Mouse (Mus musculus): ENCODE data around the gene Rbm4b.
A peak's percentile ranks its signal among the peaks of the same experiment; 100 is the strongest.
"Not testable (repeated sequence)": the region's sequence is repeated elsewhere in the genome, so short reads cannot be mapped to it uniquely, and the experiment has no call there.

Rbm4b gene

DNA sequence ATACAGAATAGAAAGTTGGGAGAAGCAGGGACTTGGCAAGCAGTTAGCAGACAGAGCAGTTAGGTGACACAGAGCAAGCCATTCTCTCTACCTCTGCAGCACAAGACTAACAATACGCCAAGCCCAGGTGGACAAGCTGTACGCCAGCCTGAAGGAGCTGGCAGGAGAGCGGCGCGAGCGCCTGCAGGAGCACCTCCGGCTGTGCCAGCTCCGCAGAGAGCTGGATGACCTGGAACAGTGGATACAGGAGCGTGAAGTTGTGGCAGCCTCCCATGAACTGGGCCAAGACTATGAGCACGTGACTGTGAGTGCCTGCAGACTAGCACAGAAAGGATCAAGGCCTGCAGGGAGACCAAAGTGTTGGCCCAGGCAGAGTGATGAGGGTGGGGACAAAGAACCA is 10.6 kb upstream of the Rbm4b start:
- no peak for DNase-seq

DNA sequence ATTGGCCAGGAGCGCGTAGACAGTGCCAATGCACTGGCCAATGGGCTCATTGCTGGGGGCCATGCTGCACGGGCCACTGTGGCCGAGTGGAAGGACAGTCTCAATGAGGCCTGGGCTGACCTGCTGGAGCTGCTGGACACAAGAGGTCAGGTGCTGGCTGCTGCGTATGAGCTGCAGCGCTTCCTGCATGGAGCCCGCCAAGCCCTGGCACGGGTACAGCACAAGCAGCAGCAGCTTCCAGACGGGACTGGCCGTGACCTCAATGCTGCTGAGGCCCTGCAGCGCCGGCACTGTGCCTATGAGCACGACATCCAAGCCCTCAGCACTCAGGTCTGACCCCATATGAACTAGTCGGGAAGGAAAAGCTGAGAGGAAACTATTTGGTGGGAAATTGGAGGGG is 9.7 kb upstream of the Rbm4b start:
- DNase-seq, result no peak

DNA sequence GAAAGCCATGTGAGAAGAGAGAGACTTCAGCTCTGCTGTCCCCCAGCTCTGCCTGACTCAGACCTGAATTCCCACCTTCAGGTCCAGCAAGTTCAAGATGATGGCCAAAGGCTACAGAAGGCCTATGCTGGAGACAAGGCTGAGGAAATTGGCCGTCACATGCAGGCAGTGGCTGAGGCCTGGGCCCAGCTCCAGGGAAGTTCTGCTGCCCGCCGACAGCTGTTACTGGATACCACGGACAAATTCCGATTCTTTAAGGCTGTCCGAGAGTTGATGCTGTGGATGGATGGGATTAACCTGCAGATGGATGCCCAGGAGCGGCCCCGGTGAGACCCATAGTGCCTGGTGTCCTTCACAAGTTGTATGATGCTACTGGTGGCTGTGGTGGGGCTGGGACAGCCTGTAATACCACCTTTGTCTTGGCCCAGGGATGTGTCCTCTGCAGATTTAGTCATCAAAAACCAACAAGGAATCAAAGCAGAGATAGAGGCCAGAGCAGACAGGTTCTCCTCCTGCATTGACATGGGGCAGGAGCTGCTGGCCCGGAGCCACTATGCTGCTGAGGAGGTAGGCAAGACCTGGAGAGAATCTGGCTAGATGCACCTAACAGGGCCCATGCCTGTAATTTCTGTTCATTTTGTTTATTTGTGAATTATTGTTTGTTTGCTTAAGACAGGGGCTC is 8.5 kb upstream of the Rbm4b start:
- no peak for DNase-seq

DNA sequence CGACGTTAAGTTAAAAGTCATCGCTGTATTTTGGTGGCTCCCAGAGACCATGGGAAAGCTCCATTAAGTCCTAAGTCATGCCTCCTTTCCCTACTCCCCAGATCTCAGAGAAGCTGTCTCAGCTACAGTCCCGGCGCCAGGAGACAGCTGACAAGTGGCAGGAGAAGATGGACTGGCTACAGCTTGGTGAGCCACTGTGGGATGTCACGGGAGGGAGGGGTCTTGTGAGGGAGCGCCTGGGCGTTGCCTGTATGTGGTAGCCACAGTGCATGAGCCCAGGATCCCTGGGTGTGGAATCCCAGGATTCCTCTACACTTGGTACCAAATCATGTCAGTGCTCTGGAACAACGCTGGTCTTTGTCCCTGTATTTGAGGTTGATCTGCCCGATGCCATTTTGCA is 7.8 kb upstream of the Rbm4b start:
- DNase-seq, result no peak

DNA sequence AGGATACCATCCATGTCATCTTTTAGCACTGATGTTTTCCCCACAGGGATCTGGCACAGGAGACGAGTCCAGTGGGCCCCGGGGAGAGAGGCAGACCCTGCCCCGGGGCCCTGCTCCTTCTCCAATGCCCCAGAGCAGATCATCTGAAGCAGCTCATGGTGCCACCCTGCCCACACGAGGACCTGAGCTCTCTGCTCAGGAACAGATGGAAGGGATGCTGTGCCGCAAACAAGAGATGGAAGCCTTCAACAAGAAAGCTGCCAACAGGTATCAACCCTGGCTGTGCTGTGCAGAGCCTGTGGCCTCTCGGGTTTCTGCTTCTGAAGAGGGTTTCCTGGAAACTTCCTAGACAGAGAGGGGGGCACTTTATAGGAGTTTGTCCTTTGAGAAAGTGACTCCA is 6.3 kb upstream of the Rbm4b start:
- no peak for DNase-seq

- peak; percentile 89 to 91 for DNase-seq
Observed at GRCm38 (mm10) chr19:4755565-4756192, 618 bp upstream of the Rbm4b start.

DNA sequence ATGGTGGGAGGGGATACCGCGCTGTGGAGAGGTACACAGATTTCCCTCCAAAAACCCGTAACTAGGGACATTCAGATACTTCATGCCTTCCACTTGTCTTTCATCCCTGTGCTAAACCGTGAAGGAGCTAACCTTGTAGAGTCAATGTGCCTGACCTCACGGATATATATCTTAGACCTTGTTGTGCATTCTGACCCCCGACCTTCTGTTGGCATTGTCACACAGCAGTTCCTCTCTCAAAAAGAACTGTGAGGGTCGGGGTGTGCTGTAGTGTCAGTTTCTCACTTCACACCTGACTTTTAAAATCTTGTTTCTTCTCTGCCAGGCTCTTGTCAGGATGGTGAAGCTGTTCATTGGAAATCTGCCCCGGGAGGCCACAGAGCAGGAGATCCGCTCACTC is 624 bp downstream of the Rbm4b start:
- DNase-seq, result no peak

GRCm38 (mm10) chr19:4760544-4760943 is 4.2 kb downstream of the Rbm4b start:
- DNase-seq, result not testable (repeated sequence)

DNA sequence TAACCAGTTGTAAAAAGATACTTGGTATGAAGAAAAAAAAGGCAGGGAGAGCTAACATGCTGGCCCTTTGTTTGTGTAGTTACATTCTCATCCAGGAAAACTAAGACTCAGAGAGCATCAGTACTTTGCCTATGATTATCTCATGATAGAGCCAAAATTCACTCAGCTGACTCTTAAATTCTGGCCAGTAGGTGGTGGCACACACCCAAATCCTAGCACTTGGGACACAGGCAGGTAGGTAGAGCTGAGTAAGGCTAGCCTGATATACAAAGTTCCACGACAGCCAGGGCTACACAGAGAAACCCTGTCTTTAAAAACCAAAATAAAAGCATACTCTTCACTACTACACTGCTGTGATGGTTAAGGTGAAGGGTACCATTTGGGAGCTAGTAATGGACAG is 6.6 kb downstream of the Rbm4b start:
- DNase-seq, result no peak

DNA sequence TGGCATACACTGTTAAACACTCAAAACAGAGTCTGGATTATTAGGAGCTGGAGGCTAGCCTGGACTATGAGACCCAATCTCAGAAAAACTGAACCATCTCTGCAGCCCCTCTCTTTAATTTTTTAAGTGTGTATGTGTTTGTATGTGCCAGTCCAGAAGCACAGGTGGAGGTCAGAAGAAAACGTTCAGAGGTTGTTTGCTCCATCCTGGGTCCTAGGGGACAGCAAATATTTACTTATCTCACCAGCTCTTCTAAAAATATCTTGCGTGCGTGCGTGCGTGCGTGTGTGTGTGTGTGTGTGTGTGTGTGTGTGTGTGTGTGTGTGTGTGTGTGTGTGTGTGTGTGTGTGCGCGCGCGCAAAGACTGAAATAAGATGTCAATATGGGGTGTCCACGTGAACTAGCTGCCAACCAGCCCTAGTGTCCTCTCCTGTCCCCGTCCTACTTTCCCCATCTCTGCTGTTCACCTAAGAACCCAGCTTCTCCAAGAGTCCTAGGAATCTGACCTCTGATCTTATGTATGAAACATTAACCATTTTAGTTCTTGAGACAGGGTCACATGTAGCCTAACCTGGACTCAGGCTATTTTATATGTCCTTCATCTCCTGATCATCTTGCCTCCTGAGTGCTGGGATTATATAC is 11.3 kb downstream of the Rbm4b start:
- no peak for DNase-seq

- DNase-seq, result no peak
Observed at GRCm38 (mm10) chr19:4772785-4773184, 16.5 kb downstream of the Rbm4b start.

DNA sequence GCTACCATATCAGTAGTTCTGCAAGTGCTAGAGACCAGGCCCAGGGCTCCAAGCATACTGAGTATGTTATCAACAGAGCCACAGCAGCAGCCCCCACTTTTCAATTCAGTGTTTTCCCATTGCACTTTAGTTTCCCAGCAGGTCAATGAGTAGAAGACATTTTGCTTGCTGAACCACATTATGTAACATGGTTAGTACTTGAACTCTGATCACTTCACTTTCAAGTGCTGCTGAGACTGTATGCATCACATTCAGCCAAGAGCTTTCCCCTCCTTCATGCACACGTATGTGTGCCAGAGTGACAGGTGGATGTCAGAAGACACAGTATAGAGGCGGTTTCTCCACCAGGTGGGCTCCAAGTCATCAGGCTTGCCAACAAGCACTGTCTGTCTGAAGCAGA is 26.6 kb downstream of the Rbm4b start:
- no peak for DNase-seq

DNA sequence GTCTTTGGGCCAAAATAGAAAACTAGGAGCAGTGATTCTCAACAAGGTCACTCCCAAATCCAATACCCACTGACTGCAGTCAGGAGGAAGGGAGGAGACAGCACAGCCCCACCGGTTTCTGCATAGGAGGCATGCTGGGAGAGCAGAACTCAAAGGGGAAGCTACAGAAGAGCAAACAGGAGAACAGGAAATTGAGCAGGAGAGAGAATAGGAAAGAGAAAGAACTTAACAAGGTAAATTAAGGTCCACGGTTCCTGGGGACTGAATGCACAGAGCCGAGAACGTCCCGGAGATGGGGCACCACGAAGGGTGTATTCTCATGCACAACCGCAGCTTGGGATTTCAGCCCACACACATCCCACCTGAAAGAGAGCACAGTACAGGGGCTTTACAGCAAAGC is 28.9 kb downstream of the Rbm4b start:
- no peak for DNase-seq

DNA sequence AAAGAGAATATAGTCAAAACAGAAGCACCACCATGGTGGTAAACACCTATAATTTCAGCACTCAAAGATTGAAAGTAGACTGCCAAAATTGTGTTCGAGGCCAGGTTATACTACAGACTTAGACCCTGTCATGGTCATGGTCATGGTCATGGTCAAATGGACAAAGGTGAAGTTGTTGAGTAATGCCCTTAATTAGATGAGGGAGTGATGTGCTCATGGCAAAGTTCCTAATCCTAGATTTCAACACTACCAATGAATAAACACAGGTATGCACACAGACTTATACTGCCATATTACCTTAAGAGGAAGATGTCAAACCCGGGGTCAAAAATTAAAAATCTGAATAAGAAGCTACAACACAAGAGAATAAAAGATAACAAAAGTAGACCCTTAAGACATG is 30.0 kb downstream of the Rbm4b start:
- no peak for DNase-seq

- DNase-seq, result no peak
Observed at GRCm38 (mm10) chr19:4793281-4793830, 37.1 kb downstream of the Rbm4b start.

- DNase-seq, result peak; percentile 95 to 97
Observed at GRCm38 (mm10) chr19:4793831-4794422, 37.6 kb downstream of the Rbm4b start, which contains the start of gene Rbm4. Gene Rbm4, minus strand, starts transcription at chr19:4793901.

DNA sequence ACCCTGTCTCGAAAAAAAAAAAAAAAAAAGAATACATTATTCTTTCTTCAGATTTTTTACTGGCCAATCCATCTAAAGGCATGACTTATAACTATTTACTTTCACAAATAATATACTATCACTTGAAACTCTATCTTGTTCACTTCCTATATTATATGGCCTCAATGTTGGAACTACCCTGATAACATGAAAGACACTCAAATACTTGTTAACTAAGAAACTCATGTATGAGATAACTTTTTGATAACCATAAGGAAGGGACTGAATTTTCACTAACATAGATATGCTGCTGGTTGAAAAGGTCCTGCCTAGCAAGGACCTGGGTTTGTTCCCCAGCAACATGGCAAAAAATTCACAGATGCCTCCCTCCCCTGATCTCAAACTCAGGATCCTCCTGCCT is 39.6 kb downstream of the Rbm4b start:
- DNase-seq, result no peak

- no peak for DNase-seq
Observed at GRCm38 (mm10) chr19:4797846-4798245, 41.5 kb downstream of the Rbm4b start.

DNA sequence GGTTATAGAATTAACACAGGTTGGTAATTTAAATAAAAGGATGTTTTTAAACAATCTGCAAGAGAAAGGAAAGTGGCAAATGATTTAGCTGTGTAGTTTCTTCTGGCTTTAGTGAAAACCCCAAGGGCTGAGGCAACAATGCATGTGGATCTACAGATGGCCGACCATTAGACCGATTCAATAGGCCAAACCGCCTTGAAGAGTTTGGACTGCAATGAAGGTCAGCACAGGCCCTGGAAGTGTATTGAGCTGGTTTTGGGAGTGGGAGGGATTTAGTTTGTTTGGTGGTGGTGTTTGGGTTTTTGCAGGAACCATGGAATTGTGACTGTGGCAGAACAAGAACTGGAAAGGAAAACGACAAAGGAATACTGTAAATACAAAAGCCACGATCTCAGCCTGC is 42.8 kb downstream of the Rbm4b start:
- no peak for DNase-seq

- no peak for DNase-seq
Observed at GRCm38 (mm10) chr19:4802691-4803091, 46.4 kb downstream of the Rbm4b start.

DNA sequence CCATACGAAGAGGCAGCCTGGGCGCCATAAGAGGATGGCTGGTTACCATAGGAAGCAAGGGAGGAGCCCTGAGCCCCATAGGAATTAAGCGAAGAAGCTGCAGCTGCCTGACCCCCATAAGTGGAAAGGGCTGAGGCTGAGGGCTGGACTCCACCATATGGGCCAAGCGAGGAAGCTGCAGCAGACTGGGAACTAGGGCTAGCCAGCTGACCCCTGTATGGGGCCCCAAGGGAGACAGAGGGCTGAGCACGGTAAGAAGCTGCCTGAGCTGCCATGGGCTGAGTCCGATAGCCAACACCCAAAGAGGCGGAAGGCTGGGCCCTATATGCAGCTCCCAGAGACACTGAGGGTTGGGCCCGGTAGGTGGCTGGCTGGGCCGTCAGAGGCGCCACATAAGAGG is 47.0 kb downstream of the Rbm4b start:
- no peak for DNase-seq

DNA sequence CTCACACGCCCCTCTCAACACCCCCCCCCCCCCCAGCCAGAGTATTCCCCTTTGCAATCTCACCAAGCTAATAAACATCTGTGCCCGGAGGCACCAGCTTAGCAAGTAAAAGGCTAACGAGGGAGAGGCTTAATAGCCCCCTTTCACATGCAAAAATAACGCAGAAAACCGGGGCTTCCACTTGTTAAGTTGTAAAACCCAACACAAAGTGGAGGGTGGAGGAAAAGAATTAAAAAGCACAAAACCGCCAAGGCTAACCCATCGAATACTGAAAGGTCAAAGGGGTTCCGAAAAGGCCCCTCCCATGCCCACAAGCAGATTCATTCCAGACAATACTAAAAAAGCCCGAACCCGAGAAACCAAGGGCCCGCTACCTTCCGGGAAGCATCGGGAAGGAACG is 54.0 kb downstream of the Rbm4b start:
- no peak for DNase-seq

GRCm38 (mm10) chr19:4810746-4811062 is 54.4 kb downstream of the Rbm4b start:
- no peak for DNase-seq

All from thymus, postnatal 36 days (tissue).